Mouse (Mus musculus) limb, embryonic 13.5 days (tissue): ENCODE measurements around the gene Syt1. TPM values are rescaled to one million over a fixed set of nuclear protein-coding genes. Genes with fewer than 3 reads are reported as not detected.

Experiments
- ATAC-seq: fragments of 200-750 bp; cut with Nextera tagmentation; 2 replicates; pipeline ENCODE4 v1.8.0; 2017; ENCODE audit warnings: low read depth, moderate number of reproducible peaks, moderate TSS enrichment; ENCODE audit not compliant: low FRiP score
- H3K27ac ChIP-seq: fragments of 300-500 bp; sonication (generic); 2 replicates; pipeline ENCODE4 v1.5.1; 2015; ENCODE audit warnings: inconsistent platforms, mild to moderate bottlenecking, moderate library complexity
- H3K27me3 ChIP-seq: fragments of 300-500 bp; sonication (generic); 2 replicates; pipeline ENCODE4 v1.6.1; 2015; ENCODE audit warnings: mild to moderate bottlenecking, inconsistent platforms
- H3K36me3 ChIP-seq: fragments of 300-500 bp; sonication (generic); 2 replicates; pipeline ENCODE4 v1.6.1; 2015; ENCODE audit warnings: inconsistent platforms, mild to moderate bottlenecking, moderate library complexity
- H3K4me1 ChIP-seq: fragments of 300-500 bp; sonication (generic); 2 replicates; pipeline ENCODE4 v1.6.1; 2015; ENCODE audit warnings: inconsistent platforms
- H3K4me2 ChIP-seq: fragments of 300-500 bp; sonication (generic); replicated peaks from 2 replicates; pipeline ENCODE4 v1.6.1; 2015; ENCODE audit warnings: inconsistent platforms, mild to moderate bottlenecking, moderate library complexity
- H3K4me3 ChIP-seq: fragments of 300-500 bp; sonication (generic); 2 replicates; pipeline ENCODE4 v1.5.1; 2015; ENCODE audit warnings: moderate library complexity, mild to moderate bottlenecking, inconsistent platforms
- H3K9ac ChIP-seq: fragments of 300-500 bp; sonication (generic); 2 replicates; pipeline ENCODE4 v1.6.1; 2015; ENCODE audit warnings: mild to moderate bottlenecking, inconsistent platforms
- H3K9me3 ChIP-seq: fragments of 300-500 bp; sonication (generic); 2 replicates; pipeline ENCODE4 v1.6.1; 2016; ENCODE audit warnings: inconsistent platforms
- WGBS: fragments of 180-500 bp; shearing (Covaris S2); methylation state at CpG from one replicate; pipeline ENCODE4 v1.1.7; 2015; 5-methylcytosine and 5-hydroxymethylcytosine counted together
- polyA plus RNA-seq: library from polyadenylated mRNA; unstranded; fragments of >200 nt; fragmentation: Nextera tagmentation; extraction: Ambion mirVana; gene quantifications from 2 replicates; pipeline ENCODE4 v1.2.1, GENCODE M21; 2015

Syt1 gene
- polyA plus RNA-seq, 1 experiment from 2014 or later, result 2.1 TPM

DNA sequence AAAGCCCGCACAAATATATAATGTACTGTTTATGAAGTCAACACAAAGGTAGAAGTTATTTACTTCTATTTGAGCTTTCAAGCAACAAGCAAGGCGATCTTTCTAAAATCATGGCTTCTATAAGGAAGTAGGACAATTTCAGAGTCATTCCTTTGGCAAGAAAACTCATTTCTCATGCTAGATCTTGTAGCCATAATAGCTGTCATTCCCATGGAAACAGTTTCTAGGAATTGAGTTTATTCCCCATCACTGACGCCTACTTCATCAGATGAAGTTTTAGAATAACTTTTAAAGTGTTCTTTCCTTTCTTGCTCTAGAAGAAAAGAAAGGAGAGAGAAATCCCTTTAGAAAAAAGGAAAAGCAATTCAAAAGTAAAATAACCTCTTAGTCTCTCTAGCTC is 341.8 kb downstream of the Syt1 start:
- 95% methylated on average over 3 of the region's 3 CpGs for WGBS

DNA sequence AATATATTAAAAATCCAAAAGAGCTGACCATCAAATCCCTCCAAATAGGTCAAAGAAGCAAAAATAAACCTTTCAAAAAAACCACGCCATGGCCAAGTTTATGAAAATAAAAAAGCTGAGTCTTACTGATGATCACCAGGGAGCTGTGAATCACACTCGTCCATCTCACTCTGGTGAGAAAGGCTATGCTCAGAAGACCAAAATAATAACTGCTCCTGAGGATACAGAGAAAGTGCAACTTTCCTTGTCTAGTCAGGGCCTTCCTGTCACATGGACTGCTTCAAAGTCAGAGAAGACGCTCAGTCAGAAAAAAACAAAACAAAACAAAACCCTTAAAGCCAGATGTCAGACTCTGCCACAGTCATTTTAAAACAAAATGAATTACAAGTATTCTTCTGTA is 350.5 kb downstream of the Syt1 start:
- Histone ChIP-seq H3K27me3 (no peaks in the 10 kb centered on the region), H3K27ac (no peak overlapping the region), H3K9me3 (no peaks in the 10 kb centered on the region), H3K36me3 (no peaks in the 10 kb centered on the region), H3K4me3 (no peak overlapping the region), H3K9ac (no peak overlapping the region), H3K4me2 (no peak overlapping the region), H3K4me1 (no peaks in the 10 kb centered on the region)
- ATAC-seq, result no peak
- WGBS, result 69% methylated on average over 3 of the region's 3 CpGs

More for the DNA sequence above, 341.8 kb downstream of the Syt1 start:
- H3K36me3 ChIP-seq, result no peaks in the 10 kb centered on the region
- H3K27ac ChIP-seq, result no peak overlapping the region
- ATAC-seq, result no peak
- no peaks in the 10 kb centered on the region for H3K4me1 ChIP-seq
- no peak overlapping the region for H3K4me3 ChIP-seq
- H3K9ac ChIP-seq, result no peak overlapping the region
- no peaks in the 10 kb centered on the region for H3K27me3 ChIP-seq
- no peak overlapping the region for H3K4me2 ChIP-seq
- no peaks in the 10 kb centered on the region for H3K9me3 ChIP-seq

DNA sequence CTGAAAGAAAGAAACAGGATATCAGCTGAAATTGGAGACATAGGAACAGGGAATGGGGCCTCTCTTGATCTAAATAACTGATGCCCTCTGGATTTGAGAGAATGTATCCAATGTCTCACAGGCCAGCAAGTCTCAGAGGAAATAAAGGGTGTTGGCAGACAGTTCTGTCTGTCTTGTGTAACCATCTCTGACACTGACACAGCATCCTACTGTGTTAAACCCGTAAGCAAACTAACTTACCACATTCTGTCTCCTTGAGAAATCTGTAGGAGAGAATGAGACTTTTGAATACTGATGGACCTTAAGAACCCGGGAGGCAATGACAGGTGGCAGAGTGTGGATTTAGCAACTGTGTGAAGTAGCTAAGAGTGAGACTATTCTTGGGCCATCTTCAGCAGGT is 352.5 kb downstream of the Syt1 start:
- Histone ChIP-seq H3K9ac (no peak overlapping the region), H3K9me3 (no peaks in the 10 kb centered on the region), H3K4me2 (no peak overlapping the region), H3K27me3 (no peaks in the 10 kb centered on the region), H3K4me1 (no peaks in the 10 kb centered on the region), H3K27ac (no peak overlapping the region), H3K36me3 (no peaks in the 10 kb centered on the region), H3K4me3 (no peak overlapping the region)
- WGBS, result 73% methylated on average over 2 of the region's 2 CpGs
- no peak for ATAC-seq

DNA sequence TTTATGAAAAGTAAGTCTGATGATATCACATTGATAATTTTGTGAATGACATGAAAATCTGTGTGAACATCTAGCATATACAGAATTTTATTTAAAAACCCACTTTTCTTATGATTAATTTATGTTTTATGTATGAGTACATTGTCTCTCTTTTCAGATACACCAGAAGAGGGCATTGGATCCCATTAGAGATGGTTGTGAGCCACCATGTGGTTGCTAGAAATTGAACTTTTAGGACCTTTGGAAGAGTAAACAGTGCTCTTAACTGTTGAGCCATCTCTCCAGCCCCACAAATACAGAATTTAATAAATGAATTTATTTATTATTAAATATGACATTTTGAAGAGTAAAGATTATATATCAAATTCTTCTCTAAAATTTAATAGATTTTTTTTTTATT is 353.1 kb downstream of the Syt1 start:
- no peak overlapping the region for H3K4me2 ChIP-seq
- no peaks in the 10 kb centered on the region for H3K36me3 ChIP-seq
- H3K9me3 ChIP-seq, result no peaks in the 10 kb centered on the region
- no peak overlapping the region for H3K4me3 ChIP-seq
- H3K27me3 ChIP-seq, result no peaks in the 10 kb centered on the region
- no peak for ATAC-seq
- no peak overlapping the region for H3K9ac ChIP-seq
- H3K4me1 ChIP-seq, result no peaks in the 10 kb centered on the region
- no peak overlapping the region for H3K27ac ChIP-seq

DNA sequence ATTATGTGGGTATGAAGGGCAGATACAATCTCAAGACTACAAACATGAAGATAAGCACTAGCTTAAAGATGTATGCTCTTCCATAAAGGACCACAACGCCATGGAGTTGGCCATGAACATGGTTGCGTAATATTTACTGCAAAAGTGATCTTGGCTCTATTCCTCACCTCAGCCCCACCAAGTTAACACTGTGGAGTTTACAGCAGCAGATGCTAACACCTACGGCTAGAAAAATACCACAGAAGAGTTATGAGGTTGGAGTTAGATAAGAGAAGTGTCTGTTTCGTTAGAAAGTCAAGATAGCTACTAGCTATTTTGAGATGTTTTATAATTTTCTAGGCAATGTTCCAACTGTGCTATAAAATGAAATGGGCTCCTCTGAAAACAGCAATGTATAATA is 353.9 kb downstream of the Syt1 start:
- Histone ChIP-seq H3K9ac (no peak overlapping the region), H3K9me3 (no peaks in the 10 kb centered on the region), H3K4me3 (no peak overlapping the region), H3K27ac (no peak overlapping the region), H3K4me2 (no peak overlapping the region), H3K4me1 (no peaks in the 10 kb centered on the region), H3K27me3 (no peaks in the 10 kb centered on the region), H3K36me3 (no peaks in the 10 kb centered on the region)
- ATAC-seq, result no peak
- 81% methylated on average over 4 of the region's 4 CpGs for WGBS

DNA sequence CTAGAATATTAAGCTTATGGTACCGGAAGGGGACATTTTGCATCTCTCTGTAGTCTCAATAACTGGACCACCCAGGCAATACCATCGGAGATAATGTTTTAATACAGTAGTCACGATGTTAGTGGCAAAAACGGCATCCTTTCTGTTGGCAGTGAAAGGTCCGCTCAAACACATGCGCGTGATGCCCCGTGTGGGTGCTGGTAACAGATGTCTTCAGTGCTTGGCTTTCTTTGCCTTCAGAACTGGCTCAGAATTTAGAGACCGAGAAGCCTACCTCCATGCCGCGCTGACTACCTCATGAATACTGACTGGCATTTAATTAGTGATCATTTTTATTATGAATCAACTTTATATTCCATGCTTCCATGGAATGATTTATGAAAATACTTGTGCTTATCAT is 355.7 kb downstream of the Syt1 start:
- Histone ChIP-seq H3K27ac (no peak overlapping the region), H3K36me3 (no peaks in the 10 kb centered on the region), H3K27me3 (no peaks in the 10 kb centered on the region), H3K9ac (no peak overlapping the region), H3K4me2 (no peak overlapping the region), H3K4me3 (no peak overlapping the region), H3K4me1 (no peaks in the 10 kb centered on the region), H3K9me3 (no peaks in the 10 kb centered on the region)
- WGBS, result 97% methylated on average over 11 of the region's 11 CpGs
- no peak for ATAC-seq

DNA sequence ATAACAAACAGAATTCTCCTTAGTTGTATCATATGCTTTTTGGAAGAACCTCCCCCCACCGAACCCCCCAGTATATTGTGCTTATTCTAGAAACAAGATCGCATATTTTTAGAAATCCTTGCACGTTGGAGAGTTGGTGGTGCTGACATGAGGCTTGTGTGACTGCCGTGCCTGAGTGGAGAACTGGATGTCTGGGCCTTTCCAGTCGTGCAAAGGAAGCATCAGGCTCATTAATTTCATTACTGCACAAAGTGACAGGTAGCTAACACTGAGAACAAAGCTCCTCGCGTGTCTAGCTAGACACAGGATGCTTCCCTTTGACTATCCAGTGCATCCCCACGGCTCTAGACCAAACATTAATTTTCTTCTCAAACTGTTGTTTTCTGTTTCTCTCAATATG is 358.0 kb downstream of the Syt1 start:
- WGBS, result 75% methylated on average over 8 of the region's 8 CpGs
- no peaks in the 10 kb centered on the region for H3K9me3 ChIP-seq
- no peaks in the 10 kb centered on the region for H3K27me3 ChIP-seq
- no peak for ATAC-seq
- H3K36me3 ChIP-seq, result no peaks in the 10 kb centered on the region
- no peak overlapping the region for H3K4me3 ChIP-seq
- H3K4me1 ChIP-seq, result no peaks in the 10 kb centered on the region
- H3K9ac ChIP-seq, result no peak overlapping the region
- H3K27ac ChIP-seq, result no peak overlapping the region
- H3K4me2 ChIP-seq, result no peak overlapping the region

DNA sequence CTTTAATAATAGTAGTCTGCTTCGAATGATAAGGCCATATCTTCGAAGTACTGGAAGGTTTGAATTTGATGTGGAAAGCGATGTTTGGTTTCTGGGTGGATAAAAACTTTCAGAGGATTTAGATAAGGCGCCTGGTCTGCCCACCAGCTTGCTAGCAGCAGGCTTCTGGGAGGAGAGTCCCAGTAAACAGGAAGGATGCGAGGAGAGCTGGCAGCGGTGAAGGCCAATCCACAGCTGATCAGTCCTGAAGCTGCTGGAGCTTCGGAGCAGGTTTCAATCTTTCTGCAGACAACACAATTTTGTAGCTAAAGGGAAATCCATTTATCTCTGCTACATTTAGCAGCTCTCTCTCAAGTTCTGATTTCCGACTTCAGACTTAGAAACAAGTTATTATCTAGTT is 358.7 kb downstream of the Syt1 start:
- H3K4me1 ChIP-seq, result no peaks in the 10 kb centered on the region
- ATAC-seq, result no peak
- no peak overlapping the region for H3K4me2 ChIP-seq
- no peak overlapping the region for H3K9ac ChIP-seq
- H3K36me3 ChIP-seq, result no peaks in the 10 kb centered on the region
- H3K27me3 ChIP-seq, result no peaks in the 10 kb centered on the region
- no peak overlapping the region for H3K4me3 ChIP-seq
- 89% methylated on average over 8 of the region's 8 CpGs for WGBS
- no peaks in the 10 kb centered on the region for H3K9me3 ChIP-seq
- H3K27ac ChIP-seq, result no peak overlapping the region

DNA sequence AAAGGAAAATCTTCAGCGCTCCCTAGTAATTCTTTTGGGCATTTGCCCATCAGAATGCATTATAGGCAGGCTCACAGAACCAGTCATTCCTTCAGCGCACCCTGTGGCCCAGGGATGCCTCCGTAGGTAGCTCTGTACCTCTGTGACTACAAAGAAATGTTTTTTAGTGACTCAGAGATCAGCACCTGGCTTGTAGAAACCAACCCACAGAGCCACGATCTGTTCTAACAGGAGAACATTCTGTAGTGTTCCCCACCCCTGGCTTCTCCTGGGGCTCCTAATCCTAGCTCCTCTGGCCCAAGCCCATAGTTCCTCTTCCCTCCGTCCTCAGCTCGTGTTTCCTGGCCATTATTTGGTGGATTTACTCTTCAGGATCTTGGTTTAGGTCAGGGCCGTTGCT is 361.6 kb downstream of the Syt1 start:
- H3K27ac ChIP-seq, result no peak overlapping the region
- 69% methylated on average over 7 of the region's 7 CpGs for WGBS
- H3K36me3 ChIP-seq, result no peaks in the 10 kb centered on the region
- H3K4me3 ChIP-seq, result no peak overlapping the region
- H3K27me3 ChIP-seq, result no peaks in the 10 kb centered on the region
- no peak for ATAC-seq
- no peaks in the 10 kb centered on the region for H3K9me3 ChIP-seq
- no peak overlapping the region for H3K4me2 ChIP-seq
- H3K4me1 ChIP-seq, result no peaks in the 10 kb centered on the region
- no peak overlapping the region for H3K9ac ChIP-seq

DNA sequence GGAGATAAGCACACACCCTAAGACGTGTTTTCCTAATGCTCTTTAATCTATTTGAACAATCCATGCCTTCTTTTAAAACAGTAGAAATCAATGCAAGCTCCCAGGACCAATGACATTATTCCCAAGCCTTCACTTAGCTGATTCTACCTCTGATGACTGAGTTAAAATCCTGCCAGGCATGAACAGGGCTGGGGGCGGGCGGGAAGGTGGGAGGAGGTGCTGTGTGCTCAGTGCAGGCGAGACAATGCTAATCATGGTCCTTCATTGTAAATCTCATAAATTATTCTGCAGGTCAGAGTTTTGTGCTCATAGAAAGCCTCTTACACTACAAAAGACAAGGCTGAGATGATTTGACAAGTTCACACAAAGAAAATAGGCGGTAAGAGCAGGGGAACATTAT is 366.9 kb downstream of the Syt1 start:
- Histone ChIP-seq H3K27ac (no peak overlapping the region), H3K36me3 (no peaks in the 10 kb centered on the region), H3K9ac (no peak overlapping the region), H3K4me3 (no peak overlapping the region), H3K9me3 (no peaks in the 10 kb centered on the region), H3K4me2 (no peak overlapping the region), H3K27me3 (no peaks in the 10 kb centered on the region), H3K4me1 (no peaks in the 10 kb centered on the region)
- no peak for ATAC-seq
- 74% methylated on average over 5 of the region's 5 CpGs for WGBS

DNA sequence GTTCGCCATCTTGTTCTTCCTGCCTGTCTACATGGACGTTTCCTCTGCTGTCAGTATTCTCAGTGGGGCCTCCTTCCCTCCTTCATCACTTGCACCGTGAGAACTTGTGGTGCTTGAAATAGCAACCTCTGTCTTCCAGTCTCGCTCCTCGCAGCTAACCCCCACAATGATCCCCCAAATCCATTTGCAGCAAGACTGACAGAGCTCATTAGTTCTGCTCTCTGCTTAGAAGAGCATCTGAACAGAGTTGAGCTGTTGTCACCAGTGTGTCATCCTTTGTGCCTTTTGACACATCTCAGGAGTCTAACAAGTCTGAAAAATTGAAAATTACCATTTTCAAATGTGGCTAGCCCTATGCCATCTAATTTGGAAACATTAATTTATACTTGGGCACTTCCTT is 372.7 kb downstream of the Syt1 start:
- H3K4me2 ChIP-seq, result no peak overlapping the region
- 90% methylated on average over 5 of the region's 5 CpGs for WGBS

DNA sequence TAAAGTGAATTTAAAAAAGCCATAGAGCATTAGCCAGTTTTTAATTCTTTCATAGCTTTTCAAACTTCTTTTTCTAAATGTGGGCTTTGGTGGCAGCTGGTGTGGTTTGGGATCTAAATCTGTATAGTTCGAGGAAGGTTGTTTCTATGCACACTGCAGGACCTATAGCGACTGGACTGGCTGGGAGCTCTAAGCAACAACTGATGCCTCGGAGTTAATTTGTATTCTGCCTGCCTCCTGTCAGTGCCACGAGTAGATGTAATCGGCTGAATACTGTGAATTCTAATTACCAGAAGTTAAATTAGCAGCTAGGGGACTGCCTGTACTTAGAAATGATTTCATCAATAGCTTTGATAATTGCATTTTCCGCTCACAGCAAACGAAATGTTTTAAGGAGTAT is 374.7 kb downstream of the Syt1 start:
- Histone ChIP-seq H3K27ac (no peak overlapping the region), H3K27me3 (no peaks in the 10 kb centered on the region), H3K4me2 (no peak overlapping the region), H3K36me3 (no peaks in the 10 kb centered on the region), H3K9me3 (no peaks in the 10 kb centered on the region), H3K9ac (no peak overlapping the region), H3K4me3 (no peak overlapping the region), H3K4me1 (no peaks in the 10 kb centered on the region)
- no peak for ATAC-seq
- WGBS, result 83% methylated on average over 7 of the region's 7 CpGs

More for the DNA sequence above, 372.7 kb downstream of the Syt1 start:
- H3K4me1 ChIP-seq, result no peaks in the 10 kb centered on the region
- H3K27me3 ChIP-seq, result no peaks in the 10 kb centered on the region
- no peak for ATAC-seq
- no peak overlapping the region for H3K4me3 ChIP-seq
- H3K9ac ChIP-seq, result no peak overlapping the region
- H3K27ac ChIP-seq, result no peak overlapping the region
- H3K36me3 ChIP-seq, result no peaks in the 10 kb centered on the region
- no peaks in the 10 kb centered on the region for H3K9me3 ChIP-seq

DNA sequence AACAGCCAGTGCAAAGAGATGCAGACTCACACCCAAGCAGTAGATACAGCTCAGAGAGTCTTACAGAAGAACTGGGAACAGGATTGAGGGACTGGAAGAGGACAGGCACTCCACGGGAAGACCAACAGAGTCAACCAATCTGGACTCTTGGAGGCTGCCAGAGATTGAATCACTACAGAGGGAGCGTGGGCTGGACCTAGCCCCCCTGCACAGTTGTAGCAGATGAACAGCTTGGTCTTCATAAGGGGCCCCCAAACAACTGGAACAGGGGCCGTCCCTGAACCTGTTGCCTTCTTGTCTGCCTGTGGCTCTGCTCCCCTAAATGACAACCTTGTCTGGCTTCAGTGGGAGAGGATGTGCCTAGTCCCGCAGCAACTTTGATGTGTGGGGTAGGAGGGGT is 375.2 kb downstream of the Syt1 start:
- H3K27ac ChIP-seq, result no peak overlapping the region
- H3K36me3 ChIP-seq, result no peaks in the 10 kb centered on the region
- no peak for ATAC-seq
- no peak overlapping the region for H3K4me3 ChIP-seq
- H3K9ac ChIP-seq, result no peak overlapping the region
- no peak overlapping the region for H3K4me2 ChIP-seq
- no peaks in the 10 kb centered on the region for H3K27me3 ChIP-seq
- H3K9me3 ChIP-seq, result no peaks in the 10 kb centered on the region
- 84% methylated on average over 4 of the region's 4 CpGs for WGBS
- H3K4me1 ChIP-seq, result no peaks in the 10 kb centered on the region

DNA sequence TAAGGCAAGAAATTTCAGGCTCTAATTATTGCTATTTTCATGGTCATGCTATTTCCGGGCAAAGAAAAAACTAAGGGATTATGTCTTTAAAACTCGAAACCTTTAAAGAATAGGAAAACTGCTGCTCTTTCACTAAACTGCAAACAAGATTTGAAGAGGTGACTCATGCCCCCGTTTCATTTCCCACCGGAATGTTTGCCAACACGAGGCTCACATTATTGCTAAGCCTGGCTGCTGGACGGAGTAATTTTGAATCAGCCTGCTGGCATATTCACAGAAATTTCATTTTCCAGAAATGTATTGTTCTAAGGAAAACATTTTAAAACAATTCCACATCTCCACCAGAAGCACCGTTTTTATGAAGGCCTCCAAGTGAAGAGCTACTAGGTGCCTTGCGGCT is 379.9 kb downstream of the Syt1 start:
- H3K9ac ChIP-seq, result no peak overlapping the region
- no peak overlapping the region for H3K4me2 ChIP-seq
- 77% methylated on average over 8 of the region's 8 CpGs for WGBS
- H3K36me3 ChIP-seq, result no peaks in the 10 kb centered on the region
- H3K4me3 ChIP-seq, result no peak overlapping the region
- H3K27me3 ChIP-seq, result no peaks in the 10 kb centered on the region
- H3K27ac ChIP-seq, result no peak overlapping the region
- no peak for ATAC-seq
- H3K4me1 ChIP-seq, result no peaks in the 10 kb centered on the region
- H3K9me3 ChIP-seq, result no peaks in the 10 kb centered on the region
